Mouse (Mus musculus): ENCODE measurements around the gene Rundc1.
A peak's percentile ranks its signal among the peaks of the same experiment; 100 is the strongest.
"Not testable (repeated sequence)": the region's sequence is repeated elsewhere in the genome, so short reads cannot be mapped to it uniquely, and the experiment has no call there.

Gene Rundc1

GRCm38 (mm10) chr11:101467477-101468262, 42.8 kb downstream of the Rundc1 start:
- peak; percentile 67 for DNase-seq

GRCm38 (mm10) chr11:101468263-101468688, 43.4 kb downstream of the Rundc1 start:
- no peak for DNase-seq

GRCm38 (mm10) chr11:101468731-101469130, 43.8 kb downstream of the Rundc1 start:
- DNase-seq = no peak

GRCm38 (mm10) chr11:101469155-101469554, 44.3 kb downstream of the Rundc1 start:
- no peak for DNase-seq

GRCm38 (mm10) chr11:101470206-101470605, 45.3 kb downstream of the Rundc1 start:
- DNase-seq = no peak

- no peak for DNase-seq
Observed at GRCm38 (mm10) chr11:101471926-101472325, 47.0 kb downstream of the Rundc1 start.

GRCm38 (mm10) chr11:101472336-101472735, 47.5 kb downstream of the Rundc1 start:
- DNase-seq = peak; percentile 59

GRCm38 (mm10) chr11:101473686-101474085, 48.8 kb downstream of the Rundc1 start:
- not testable (repeated sequence) for DNase-seq

GRCm38 (mm10) chr11:101474298-101474697, 49.4 kb downstream of the Rundc1 start:
- DNase-seq = no peak

GRCm38 (mm10) chr11:101476361-101476760, 51.5 kb downstream of the Rundc1 start:
- not testable (repeated sequence) for DNase-seq

- no peak for DNase-seq
Observed at GRCm38 (mm10) chr11:101477194-101477551, 52.3 kb downstream of the Rundc1 start.

GRCm38 (mm10) chr11:101477552-101478211, 52.8 kb downstream of the Rundc1 start:
- DNase-seq = no peak

GRCm38 (mm10) chr11:101479171-101479635, 54.3 kb downstream of the Rundc1 start:
- no peak for DNase-seq

- no peak for DNase-seq
Observed at GRCm38 (mm10) chr11:101480912-101481311, 56.0 kb downstream of the Rundc1 start.

- no peak for DNase-seq
Observed at GRCm38 (mm10) chr11:101483804-101484203, 58.9 kb downstream of the Rundc1 start.

GRCm38 (mm10) chr11:101484245-101484644, 59.4 kb downstream of the Rundc1 start:
- DNase-seq = no peak

- no peak for DNase-seq
Observed at GRCm38 (mm10) chr11:101484814-101485213, 59.9 kb downstream of the Rundc1 start.
